Mouse (Mus musculus) bone marrow, adult 2 months (tissue): ENCODE data around the gene Msh4.

Source experiments
- CTCF ChIP-seq: fragments of 200-500 bp; IDR thresholded peaks from 2 replicates; pipeline ENCODE4 v1.5.1; 2011; ENCODE audit warnings: low read length, control low read depth; ENCODE audit not compliant: control insufficient read depth, insufficient read depth
- POLR2A ChIP-seq: fragments of 200-500 bp; IDR thresholded peaks from 2 replicates; pipeline ENCODE4 v1.6.1; 2011; ENCODE audit warnings: low read depth, mild to moderate bottlenecking, control low read depth, low read length, borderline replicate concordance; ENCODE audit not compliant: control insufficient read depth

- TF ChIP-seq POLR2A = no peak
- no peak for TF ChIP-seq CTCF
These were observed 55.2 kb downstream of the Msh4 start for GRCm38 (mm10) chr3:153850759-153851158.
